Mouse (Mus musculus): ENCODE results near the gene Mapkapk5.

GRCm38 (mm10) chr5:121510009-121510408 lies 35.7 kb downstream of the Mapkapk5 start:
- no peak for TF ChIP-seq HCFC1 (IDR thresholded peaks at IDR 0.05; ENCODE audit: borderline replicate concordance, insufficient read depth, low read length)
- TF ChIP-seq ZNF384 (IDR thresholded peaks at IDR 0.05; ENCODE audit: low read depth, low read length), result no peak
- TF ChIP-seq CHD2 (IDR thresholded peaks at IDR 0.05; ENCODE audit: low read depth, low read length), result no peak
- no peak for TF ChIP-seq ZC3H11A (IDR thresholded peaks at IDR 0.05; ENCODE audit: borderline replicate concordance, low read depth, low read length)
- no peak for TF ChIP-seq MAFK (IDR thresholded peaks at IDR 0.05; ENCODE audit: insufficient read depth, low read depth, low read length)

Measured in ES-E14 (cell line).